Mouse (Mus musculus) hindbrain, embryonic 16.5 days (tissue): ENCODE measurements at regions not wholly inside any gene's neighbourhood (a gene's known extent, or its start where the extent isn't known, plus 50 kb on each side); places are given as distances from the start of the nearest gene placed in this dataset.

Source experiments
- ATAC-seq: fragments of 200-750 bp; cut with Nextera tagmentation; 2 replicates; pipeline ENCODE4 v1.8.0; 2017; ENCODE audit warnings: moderate TSS enrichment, moderate library complexity
- H3K27ac ChIP-seq: fragments of 300-500 bp; sonication (generic); 2 replicates; pipeline ENCODE4 v1.5.1; 2014; ENCODE audit warnings: low read depth, mild to moderate bottlenecking, control low read depth, low read length, moderate library complexity
- H3K27me3 ChIP-seq: fragments of 300-500 bp; sonication (generic); replicated peaks from 2 replicates; pipeline ENCODE4 v1.6.1; 2014; ENCODE audit warnings: low read length; ENCODE audit not compliant: control insufficient read depth, insufficient read depth
- H3K36me3 ChIP-seq: fragments of 300-500 bp; sonication (generic); 2 replicates; pipeline ENCODE4 v1.6.1; 2014; ENCODE audit warnings: mild to moderate bottlenecking, low read length, moderate library complexity, mixed read lengths; ENCODE audit not compliant: control insufficient read depth, insufficient read depth
- H3K4me1 ChIP-seq: fragments of 300-500 bp; sonication (generic); 2 replicates; pipeline ENCODE4 v1.6.1; 2014; ENCODE audit warnings: low read depth, low read length; ENCODE audit not compliant: control insufficient read depth, insufficient read depth
- H3K4me2 ChIP-seq: fragments of 300-500 bp; sonication (generic); 2 replicates; pipeline ENCODE4 v1.6.1; 2014; ENCODE audit warnings: mild to moderate bottlenecking, low read length, control low read depth, moderate library complexity
- H3K4me3 ChIP-seq: fragments of 300-500 bp; sonication (generic); 2 replicates; pipeline ENCODE4 v1.5.1; 2014; ENCODE audit warnings: mild to moderate bottlenecking, low read length, control low read depth, moderate library complexity
- H3K9ac ChIP-seq: fragments of 300-500 bp; sonication (generic); 2 replicates; pipeline ENCODE4 v1.6.1; 2014; ENCODE audit warnings: low read depth, mild to moderate bottlenecking, control low read depth, low read length, moderate library complexity
- H3K9me3 ChIP-seq: fragments of 300-500 bp; sonication (generic); 2 replicates; pipeline ENCODE4 v1.6.1; 2014; ENCODE audit warnings: mild to moderate bottlenecking, low read length, moderate library complexity; ENCODE audit not compliant: control insufficient read depth
- WGBS: fragments of 180-500 bp; shearing (Covaris S2); extraction: QIAGEN DNeasy Blood & Tissue Kit; methylation state at CpG from one replicate; pipeline ENCODE4 v1.1.7; 2014; 5-methylcytosine and 5-hydroxymethylcytosine counted together

GRCm38 (mm10) chr6:109125447-109125846 lies 297.0 kb downstream of the Edem1 start:
- no peaks in the 10 kb centered on the region for H3K9me3 ChIP-seq
- no peak overlapping the region for H3K27ac ChIP-seq
- no peak overlapping the region for H3K4me2 ChIP-seq
- no peak overlapping the region for H3K9ac ChIP-seq
- H3K27me3 ChIP-seq = no peaks in the 10 kb centered on the region
- no peaks in the 10 kb centered on the region for H3K36me3 ChIP-seq
- H3K4me1 ChIP-seq = no peaks in the 10 kb centered on the region
- no peak overlapping the region for H3K4me3 ChIP-seq
- WGBS = 97% methylated on average over 12 of the region's 12 CpGs
- ATAC-seq = no peak

GRCm38 (mm10) chr6:109127203-109127602 lies 298.8 kb downstream of the Edem1 start:
- H3K4me1 ChIP-seq = no peaks in the 10 kb centered on the region
- H3K27me3 ChIP-seq = no peaks in the 10 kb centered on the region
- H3K9me3 ChIP-seq = no peaks in the 10 kb centered on the region
- H3K4me2 ChIP-seq = no peak overlapping the region
- H3K4me3 ChIP-seq = no peak overlapping the region
- no peak overlapping the region for H3K9ac ChIP-seq
- no peaks in the 10 kb centered on the region for H3K36me3 ChIP-seq
- no peak overlapping the region for H3K27ac ChIP-seq
- ATAC-seq = no peak
- 72% methylated on average over 1 of the region's 1 CpGs for WGBS

- Histone ChIP-seq H3K27me3 (no peaks in the 10 kb centered on the region), H3K36me3 (no peaks in the 10 kb centered on the region), H3K4me2 (no peak overlapping the region), H3K4me3 (no peak overlapping the region), H3K4me1 (no peaks in the 10 kb centered on the region), H3K9me3 (no peaks in the 10 kb centered on the region), H3K27ac (no peak overlapping the region), H3K9ac (no peak overlapping the region)
- WGBS = 59% methylated on average over 5 of the region's 5 CpGs
- ATAC-seq = peak; percentile 57
These were observed 317.7 kb downstream of the Edem1 start for GRCm38 (mm10) chr6:109146111-109146510.

- no peak for ATAC-seq
- no peaks in the 10 kb centered on the region for H3K36me3 ChIP-seq
- 88% methylated on average over 8 of the region's 8 CpGs for WGBS
These were observed 320.6 kb downstream of the Edem1 start for GRCm38 (mm10) chr6:109149043-109149442.

GRCm38 (mm10) chr6:109150023-109150911 lies 321.8 kb downstream of the Edem1 start:
- WGBS = 30% methylated on average over 22 of the region's 22 CpGs
- H3K9ac ChIP-seq = no peak overlapping the region
- H3K4me2 ChIP-seq = peak overlapping the region; percentile 25
- H3K4me3 ChIP-seq = peak overlapping the region; percentile 5; the same call in 1 of the 2 replicates
- no peaks in the 10 kb centered on the region for H3K9me3 ChIP-seq
- no peaks in the 10 kb centered on the region for H3K36me3 ChIP-seq
- no peaks in the 10 kb centered on the region for H3K4me1 ChIP-seq
- ATAC-seq = peak; percentile 94
- peak overlapping the region; percentile 46 for H3K27ac ChIP-seq
- no peaks in the 10 kb centered on the region for H3K27me3 ChIP-seq

More at GRCm38 (mm10) chr6:109149043-109149442, 320.6 kb downstream of the Edem1 start:
- Histone ChIP-seq H3K9ac (no peak overlapping the region), H3K4me1 (no peaks in the 10 kb centered on the region), H3K4me2 (no peak overlapping the region), H3K4me3 (no peak overlapping the region), H3K27me3 (no peaks in the 10 kb centered on the region), H3K9me3 (no peaks in the 10 kb centered on the region), H3K27ac (no peak overlapping the region)

GRCm38 (mm10) chr6:109150912-109151256 lies 322.4 kb downstream of the Edem1 start:
- no peak overlapping the region for H3K9ac ChIP-seq
- no peak; the same call in 1 of the 2 replicates for ATAC-seq

GRCm38 (mm10) chr6:109153624-109154023 lies 325.2 kb downstream of the Edem1 start:
- H3K4me1 ChIP-seq = no peaks in the 10 kb centered on the region
- no peak overlapping the region for H3K9ac ChIP-seq
- no peak overlapping the region for H3K4me2 ChIP-seq
- H3K9me3 ChIP-seq = no peaks in the 10 kb centered on the region
- no peak for ATAC-seq
- H3K27me3 ChIP-seq = no peaks in the 10 kb centered on the region
- H3K4me3 ChIP-seq = no peak overlapping the region
- no peaks in the 10 kb centered on the region for H3K36me3 ChIP-seq
- H3K27ac ChIP-seq = no peak overlapping the region
- 44% methylated on average over 7 of the region's 7 CpGs for WGBS

More at GRCm38 (mm10) chr6:109150912-109151256, 322.4 kb downstream of the Edem1 start:
- Histone ChIP-seq H3K4me3 (no peak overlapping the region), H3K4me1 (no peaks in the 10 kb centered on the region), H3K36me3 (no peaks in the 10 kb centered on the region), H3K27me3 (no peaks in the 10 kb centered on the region), H3K9me3 (no peaks in the 10 kb centered on the region), H3K27ac (peak overlapping the region; percentile 20; the same call in 1 of the 2 replicates), H3K4me2 (peak overlapping the region; percentile 7; the same call in 1 of the 2 replicates)
- WGBS = 45% methylated on average over 9 of the region's 9 CpGs

GRCm38 (mm10) chr6:109159561-109159960 lies 331.1 kb downstream of the Edem1 start:
- H3K9ac ChIP-seq = no peak overlapping the region
- 94% methylated on average over 7 of the region's 7 CpGs for WGBS
- H3K27me3 ChIP-seq = no peaks in the 10 kb centered on the region
- ATAC-seq = no peak
- H3K4me2 ChIP-seq = no peak overlapping the region
- H3K9me3 ChIP-seq = no peaks in the 10 kb centered on the region
- H3K27ac ChIP-seq = no peak overlapping the region
- no peaks in the 10 kb centered on the region for H3K4me1 ChIP-seq
- no peak overlapping the region for H3K4me3 ChIP-seq
- H3K36me3 ChIP-seq = no peaks in the 10 kb centered on the region

GRCm38 (mm10) chr6:109167439-109167838 lies 339.0 kb downstream of the Edem1 start:
- no peak for ATAC-seq
- H3K4me3 ChIP-seq = no peak overlapping the region
- no peak overlapping the region for H3K9ac ChIP-seq
- H3K4me1 ChIP-seq = no peaks in the 10 kb centered on the region
- no peaks in the 10 kb centered on the region for H3K27me3 ChIP-seq
- no peak overlapping the region for H3K4me2 ChIP-seq
- no peaks in the 10 kb centered on the region for H3K36me3 ChIP-seq
- H3K27ac ChIP-seq = no peak overlapping the region
- 50% methylated on average over 5 of the region's 5 CpGs for WGBS
- H3K9me3 ChIP-seq = no peaks in the 10 kb centered on the region
